Mouse (Mus musculus): ENCODE measurements around the gene Dnm3. TPM values are rescaled to one million over a fixed set of nuclear protein-coding genes. Genes with fewer than 3 reads are reported as not detected.

The Dnm3 gene
- polyA plus RNA-seq, 1 experiment from 2014 or later = 30.4 TPM

- Histone ChIP-seq H3K27me3 (no peaks in the 10 kb centered on the region), H3K9ac (replicated peaks) (no peak overlapping the region), H3K27ac (replicated peaks) (no peak overlapping the region), H3K4me1 (0 out of 2 replicates have a peak, but pooled peaks cover 2% of the 10 kb centered on the region), H3K4me2 (replicated peaks) (no peak overlapping the region), H3K36me3 (no peaks in the 10 kb centered on the region), H3K9me3 (no peaks in the 10 kb centered on the region), H3K4me3 (no peak overlapping the region)
- WGBS = 70% methylated on average over 4 of the region's 4 CpGs
- no peak; the same call in 1 of the 2 replicates for ATAC-seq (replicated peaks)
Measured at GRCm38 (mm10) chr1:162353831-162354230, 124.0 kb downstream of the Dnm3 start.

GRCm38 (mm10) chr1:162349306-162349705 lies 128.5 kb downstream of the Dnm3 start:
- Histone ChIP-seq H3K4me2 (replicated peaks) (no peak overlapping the region), H3K27me3 (no peaks in the 10 kb centered on the region), H3K4me1 (no peaks in the 10 kb centered on the region), H3K36me3 (no peaks in the 10 kb centered on the region), H3K27ac (replicated peaks) (no peak overlapping the region), H3K9me3 (no peaks in the 10 kb centered on the region), H3K4me3 (no peak overlapping the region), H3K9ac (replicated peaks) (no peak overlapping the region)
- no peak for ATAC-seq (replicated peaks)
- WGBS = 85% methylated on average over 6 of the region's 6 CpGs

GRCm38 (mm10) chr1:162346456-162347011 lies 131.3 kb downstream of the Dnm3 start:
- no peak overlapping the region for H3K4me2 ChIP-seq (replicated peaks)
- no peaks in the 10 kb centered on the region for H3K36me3 ChIP-seq
- no peaks in the 10 kb centered on the region for H3K9me3 ChIP-seq
- no peak for ATAC-seq (replicated peaks)
- no peaks in the 10 kb centered on the region for H3K4me1 ChIP-seq
- no peaks in the 10 kb centered on the region for H3K27me3 ChIP-seq
- no peak overlapping the region for H3K9ac ChIP-seq (replicated peaks)
- WGBS = 95% methylated on average over 4 of the region's 4 CpGs
- no peak overlapping the region for H3K27ac ChIP-seq (replicated peaks)
- H3K4me3 ChIP-seq = no peak overlapping the region

- Histone ChIP-seq H3K9me3 (no peaks in the 10 kb centered on the region), H3K27ac (replicated peaks) (no peak overlapping the region), H3K9ac (replicated peaks) (no peak overlapping the region), H3K4me3 (no peak overlapping the region), H3K27me3 (no peaks in the 10 kb centered on the region), H3K36me3 (no peaks in the 10 kb centered on the region), H3K4me1 (no peaks in the 10 kb centered on the region), H3K4me2 (replicated peaks) (no peak overlapping the region)
- no peak for ATAC-seq (replicated peaks)
- 88% methylated on average over 1 of the region's 1 CpGs for WGBS
Measured at GRCm38 (mm10) chr1:162337170-162337569, 140.7 kb downstream of the Dnm3 start.

GRCm38 (mm10) chr1:162336640-162337039 lies 141.2 kb downstream of the Dnm3 start:
- Histone ChIP-seq H3K4me3 (no peak overlapping the region), H3K9ac (replicated peaks) (no peak overlapping the region), H3K27me3 (no peaks in the 10 kb centered on the region), H3K9me3 (no peaks in the 10 kb centered on the region), H3K4me1 (no peaks in the 10 kb centered on the region), H3K4me2 (replicated peaks) (no peak overlapping the region), H3K36me3 (no peaks in the 10 kb centered on the region), H3K27ac (replicated peaks) (no peak overlapping the region)
- WGBS = 26% methylated on average over 1 of the region's 1 CpGs
- ATAC-seq (replicated peaks) = peak; percentile 80

- Histone ChIP-seq H3K27me3 (no peaks in the 10 kb centered on the region), H3K9ac (replicated peaks) (no peak overlapping the region), H3K4me1 (no peaks in the 10 kb centered on the region), H3K9me3 (no peaks in the 10 kb centered on the region), H3K36me3 (no peaks in the 10 kb centered on the region), H3K4me2 (replicated peaks) (no peak overlapping the region), H3K27ac (replicated peaks) (no peak overlapping the region), H3K4me3 (no peak overlapping the region)
- 0 out of 2 replicates have a peak, but pooled peaks have one; percentile 6 for ATAC-seq (replicated peaks)
- WGBS = 38% methylated on average over 3 of the region's 3 CpGs
Measured at GRCm38 (mm10) chr1:162336224-162336623, 141.6 kb downstream of the Dnm3 start.

GRCm38 (mm10) chr1:162328673-162329072 lies 149.2 kb downstream of the Dnm3 start:
- Histone ChIP-seq H3K9ac (replicated peaks) (no peak overlapping the region), H3K36me3 (no peaks in the 10 kb centered on the region), H3K4me2 (replicated peaks) (no peak overlapping the region), H3K27me3 (no peaks in the 10 kb centered on the region), H3K27ac (replicated peaks) (no peak overlapping the region), H3K4me1 (peaks cover 6% of the 10 kb centered on the region; the same call in 1 of the 2 replicates), H3K9me3 (no peaks in the 10 kb centered on the region), H3K4me3 (no peak overlapping the region)
- ATAC-seq (replicated peaks) = no peak
- 57% methylated on average over 4 of the region's 4 CpGs for WGBS

GRCm38 (mm10) chr1:162327631-162328030 lies 150.2 kb downstream of the Dnm3 start:
- WGBS = 17% methylated on average over 2 of the region's 2 CpGs
- no peak overlapping the region for H3K4me3 ChIP-seq
- H3K36me3 ChIP-seq = no peaks in the 10 kb centered on the region
- no peaks in the 10 kb centered on the region for H3K27me3 ChIP-seq
- ATAC-seq (replicated peaks) = no peak
- H3K4me1 ChIP-seq = peaks cover 6% of the 10 kb centered on the region; the same call in 1 of the 2 replicates
- no peaks in the 10 kb centered on the region for H3K9me3 ChIP-seq
- no peak overlapping the region for H3K27ac ChIP-seq (replicated peaks)
- no peak overlapping the region for H3K4me2 ChIP-seq (replicated peaks)
- H3K9ac ChIP-seq (replicated peaks) = no peak overlapping the region

- WGBS = 3% methylated on average over 4 of the region's 4 CpGs
- H3K4me3 ChIP-seq = no peak overlapping the region
- H3K9me3 ChIP-seq = no peaks in the 10 kb centered on the region
- H3K36me3 ChIP-seq = no peaks in the 10 kb centered on the region
- no peak overlapping the region for H3K27ac ChIP-seq (replicated peaks)
- peaks cover 6% of the 10 kb centered on the region; the same call in 1 of the 2 replicates for H3K4me1 ChIP-seq
- no peak overlapping the region for H3K4me2 ChIP-seq (replicated peaks)
- no peak overlapping the region for H3K9ac ChIP-seq (replicated peaks)
- 0 out of 2 replicates have a peak, but pooled peaks have one; percentile 23 for ATAC-seq (replicated peaks)
- no peaks in the 10 kb centered on the region for H3K27me3 ChIP-seq
Measured at GRCm38 (mm10) chr1:162324412-162324811, 153.4 kb downstream of the Dnm3 start.

GRCm38 (mm10) chr1:162323142-162323541 lies 154.7 kb downstream of the Dnm3 start:
- Histone ChIP-seq H3K4me3 (no peak overlapping the region), H3K9ac (replicated peaks) (no peak overlapping the region), H3K36me3 (no peaks in the 10 kb centered on the region; the same call in 1 of the 2 replicates), H3K27me3 (no peaks in the 10 kb centered on the region), H3K4me1 (peaks cover 6% of the 10 kb centered on the region; the same call in 1 of the 2 replicates), H3K4me2 (replicated peaks) (no peak overlapping the region), H3K27ac (replicated peaks) (no peak overlapping the region), H3K9me3 (no peaks in the 10 kb centered on the region)
- no peak for ATAC-seq (replicated peaks)
- 50% methylated on average over 2 of the region's 2 CpGs for whole genome bisulfite sequencing

GRCm38 (mm10) chr1:162313451-162314276 lies 164.2 kb downstream of the Dnm3 start:
- peak overlapping the region; percentile 2; the same call in 1 of the 2 replicates for H3K4me3 ChIP-seq
- H3K4me2 ChIP-seq (replicated peaks) = peak overlapping the region; percentile 26; the same call in 1 of the 2 replicates
- H3K9me3 ChIP-seq = no peaks in the 10 kb centered on the region
- ATAC-seq (replicated peaks) = peak; percentile 96
- no peak overlapping the region for H3K27ac ChIP-seq (replicated peaks)
- no peak overlapping the region for H3K9ac ChIP-seq (replicated peaks)
- H3K27me3 ChIP-seq = no peaks in the 10 kb centered on the region
- H3K4me1 ChIP-seq = peaks cover 4% of the 10 kb centered on the region; the same call in 1 of the 2 replicates
- 33% methylated on average over 11 of the region's 11 CpGs for WGBS
- no peaks in the 10 kb centered on the region; the same call in 1 of the 2 replicates for H3K36me3 ChIP-seq

- no peaks in the 10 kb centered on the region for H3K27me3 ChIP-seq
- no peak overlapping the region for H3K4me2 ChIP-seq (replicated peaks)
- no peak for ATAC-seq (replicated peaks)
- no peak overlapping the region for H3K4me3 ChIP-seq
- no peak overlapping the region for H3K9ac ChIP-seq (replicated peaks)
- 86% methylated on average over 2 of the region's 2 CpGs for WGBS
- no peaks in the 10 kb centered on the region for H3K9me3 ChIP-seq
- H3K4me1 ChIP-seq = peaks cover 4% of the 10 kb centered on the region; the same call in 1 of the 2 replicates
- no peaks in the 10 kb centered on the region for H3K36me3 ChIP-seq
- H3K27ac ChIP-seq (replicated peaks) = no peak overlapping the region
Measured at GRCm38 (mm10) chr1:162312621-162313020, 165.2 kb downstream of the Dnm3 start.
